Mouse (Mus musculus) liver (tissue): Measurements from ENCODE around the gene Camkk2.

Experiments used
- DNase-seq: peaks from one replicate; pipeline ENCODE4 v3.0.0-alpha.2; 2020; ENCODE audit warnings: mixed read lengths

Camkk2 gene

GRCm38 (mm10) chr5:122780791-122781432 lies 1.7 kb upstream of the Camkk2 start:
- no peak for DNase-seq

GRCm38 (mm10) chr5:122778231-122779226 lies 680 bp downstream of the Camkk2 start:
- DNase-seq, result peak; percentile 42

- DNase-seq, result no peak
These were observed 1.9 kb downstream of the Camkk2 start for GRCm38 (mm10) chr5:122777322-122777721.

- DNase-seq, result no peak
These were observed 3.4 kb downstream of the Camkk2 start for GRCm38 (mm10) chr5:122775646-122776286.

- peak; percentile 80 for DNase-seq
These were observed 4.2 kb downstream of the Camkk2 start for GRCm38 (mm10) chr5:122774743-122775611.

- no peak for DNase-seq
These were observed 5.5 kb downstream of the Camkk2 start for GRCm38 (mm10) chr5:122773756-122774155.

GRCm38 (mm10) chr5:122771428-122771827 lies 7.8 kb downstream of the Camkk2 start:
- DNase-seq, result no peak

GRCm38 (mm10) chr5:122770806-122771261 lies 8.4 kb downstream of the Camkk2 start:
- peak; percentile 39 for DNase-seq

- DNase-seq, result no peak
These were observed 8.9 kb downstream of the Camkk2 start for GRCm38 (mm10) chr5:122770304-122770703.

GRCm38 (mm10) chr5:122769101-122769568 lies 10.1 kb downstream of the Camkk2 start:
- DNase-seq, result peak; percentile 69

GRCm38 (mm10) chr5:122767283-122767682 lies 11.9 kb downstream of the Camkk2 start:
- DNase-seq, result no peak

GRCm38 (mm10) chr5:122764032-122764464 lies 15.2 kb downstream of the Camkk2 start:
- peak; percentile 56 for DNase-seq

GRCm38 (mm10) chr5:122763271-122764031 lies 15.8 kb downstream of the Camkk2 start:
- no peak for DNase-seq

- DNase-seq, result no peak
These were observed 22.5 kb downstream of the Camkk2 start for GRCm38 (mm10) chr5:122756680-122757079.

- no peak for DNase-seq
These were observed 23.1 kb downstream of the Camkk2 start for GRCm38 (mm10) chr5:122756144-122756543.

GRCm38 (mm10) chr5:122755620-122756019 lies 23.6 kb downstream of the Camkk2 start:
- DNase-seq, result no peak

- peak; percentile 5 for DNase-seq
These were observed 24.7 kb downstream of the Camkk2 start for GRCm38 (mm10) chr5:122754477-122754876.

- peak; percentile 2 for DNase-seq
These were observed 31.3 kb downstream of the Camkk2 start for GRCm38 (mm10) chr5:122747950-122748349.

GRCm38 (mm10) chr5:122743880-122744422 lies 35.3 kb downstream of the Camkk2 start:
- DNase-seq, result no peak

- DNase-seq, result no peak
These were observed 42.4 kb downstream of the Camkk2 start for GRCm38 (mm10) chr5:122736761-122737160.

GRCm38 (mm10) chr5:122735853-122736252 lies 43.4 kb downstream of the Camkk2 start:
- no peak for DNase-seq
